Mouse (Mus musculus) CH12.LX (cell line): ENCODE measurements at regions not wholly inside any gene's neighbourhood (a gene's known extent, or its start where the extent isn't known, plus 50 kb on each side); places are given as distances from the start of the nearest gene placed in this dataset.

Experiments used
- CTCF ChIP-seq, 2 experiments: IDR thresholded peaks in 1 of 2; conservative IDR thresholded peaks in 1 of 2; 2 replicates each; pipeline ENCODE4 v1.5.1; 2011 to 2012; ENCODE audit warnings: low read depth in 2 of 2, low read length in 2 of 2, improper control_type of control experiment in 1 of 2, inconsistent platforms in 1 of 2, mild to moderate bottlenecking in 1 of 2, moderate library complexity in 1 of 2
- ELF1 ChIP-seq: IDR thresholded peaks from 2 replicates; pipeline ENCODE4 v1.6.1; 2014; ENCODE audit warnings: low read depth, mild to moderate bottlenecking, inconsistent platforms, low read length, improper control_type of control experiment
- ETS1 ChIP-seq: conservative IDR thresholded peaks from 2 replicates; pipeline ENCODE4 v1.6.1; 2012; ENCODE audit warnings: low read depth, mild to moderate bottlenecking, inconsistent platforms, low read length, improper control_type of control experiment, moderate library complexity
- JUN ChIP-seq: IDR thresholded peaks from 2 replicates; pipeline ENCODE4 v1.6.1; 2011; ENCODE audit warnings: low read depth, mild to moderate bottlenecking, low read length, improper control_type of control experiment, moderate library complexity; ENCODE audit not compliant: insufficient read depth
- PAX5 ChIP-seq: IDR thresholded peaks from 2 replicates; pipeline ENCODE4 v1.6.1; 2012; ENCODE audit warnings: low read length, inconsistent platforms, mixed read lengths
- POLR2A ChIP-seq: IDR thresholded peaks from 2 replicates; pipeline ENCODE4 v1.6.1; 2011; ENCODE audit warnings: low read depth, mild to moderate bottlenecking, improper control_type of control experiment, low read length
- TCF12 ChIP-seq: IDR thresholded peaks from 2 replicates; pipeline ENCODE4 v1.6.1; 2014; ENCODE audit warnings: low read depth, mild to moderate bottlenecking, inconsistent platforms, low read length, improper control_type of control experiment
- USF2 ChIP-seq: conservative IDR thresholded peaks from 2 replicates; pipeline ENCODE4 v1.6.1; 2011; ENCODE audit warnings: low read depth, low read length, improper control_type of control experiment
- ZNF384 ChIP-seq: IDR thresholded peaks from 2 replicates; pipeline ENCODE4 v1.6.1; 2012; ENCODE audit warnings: low read depth, low read length, improper control_type of control experiment, inconsistent platforms

DNA sequence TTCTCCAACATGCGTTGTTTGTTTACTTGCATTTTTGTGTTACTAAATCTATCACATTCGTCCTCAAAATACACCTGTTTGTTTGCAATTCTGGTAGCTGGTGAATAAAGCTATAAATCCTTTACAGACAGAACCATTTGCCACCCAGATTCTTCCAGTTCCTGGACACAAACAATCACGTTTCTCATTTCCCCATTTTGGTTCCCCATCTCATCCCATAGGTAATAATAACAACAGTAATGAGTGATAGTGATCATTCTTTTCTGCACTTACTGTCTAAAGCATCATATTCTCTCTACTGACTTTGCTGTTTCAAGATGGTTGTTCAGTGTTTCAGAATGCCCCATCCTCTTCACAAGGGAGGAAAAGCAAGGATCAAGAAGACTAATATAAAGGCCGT, 368.3 kb downstream of the Rpl36a-ps1 start:
- TF ChIP-seq POLR2A (no peak), USF2 (no peak), JUN (no peak), CTCF (conservative IDR thresholded peaks at IDR 0.05 in 1 of 2, IDR thresholded peaks at IDR 0.05 in 1 of 2; ENCODE audit: low read depth in 2 of 2, low read length in 2 of 2) (no peak), ZNF384 (no peak), PAX5 (no peak), ETS1 (no peak), TCF12 (no peak), ELF1 (no peak)
